Mouse (Mus musculus): ENCODE results near the gene Gzf1. TPM values are rescaled to one million over a fixed set of nuclear protein-coding genes. Genes with fewer than 3 reads are reported as not detected.
A peak's percentile ranks its signal among the peaks of the same experiment; 100 is the strongest.

Gene Gzf1
- polyA plus RNA-seq, 1 experiment from 2014 or later, result 14.9 TPM

- H3K36me3 ChIP-seq, result peaks cover 34% of the 10 kb centered on the region
- WGBS, result 8% methylated on average over 17 of the region's 17 CpGs
- H3K27me3 ChIP-seq, result no peaks in the 10 kb centered on the region
- H3K4me2 ChIP-seq, result peak overlapping the region; percentile 94
- H3K9ac ChIP-seq, result peak overlapping the region; percentile 85
- peak overlapping the region; percentile 89 for H3K27ac ChIP-seq
- H3K4me1 ChIP-seq (replicated peaks), result peaks cover 59% of the 10 kb centered on the region
- H3K9me3 ChIP-seq, result no peaks in the 10 kb centered on the region
- ATAC-seq (ENCODE audit: low FRiP score), result peak; percentile 60
- H3K4me3 ChIP-seq, result peak overlapping the region; percentile 71
Observed at GRCm38 (mm10) chr2:148681461-148681891, 653 bp downstream of the Gzf1 start.

- Histone ChIP-seq H3K27me3 (no peaks in the 10 kb centered on the region), H3K4me3 (no peak overlapping the region), H3K4me1 (replicated peaks) (peaks cover 46% of the 10 kb centered on the region), H3K9ac (no peak overlapping the region), H3K9me3 (no peaks in the 10 kb centered on the region), H3K4me2 (no peak overlapping the region), H3K36me3 (peaks cover 45% of the 10 kb centered on the region), H3K27ac (no peak overlapping the region)
- ATAC-seq (ENCODE audit: low FRiP score), result no peak
- 100% methylated on average over 1 of the region's 1 CpGs for WGBS
Observed at GRCm38 (mm10) chr2:148683031-148683430, 2.2 kb downstream of the Gzf1 start.

DNA sequence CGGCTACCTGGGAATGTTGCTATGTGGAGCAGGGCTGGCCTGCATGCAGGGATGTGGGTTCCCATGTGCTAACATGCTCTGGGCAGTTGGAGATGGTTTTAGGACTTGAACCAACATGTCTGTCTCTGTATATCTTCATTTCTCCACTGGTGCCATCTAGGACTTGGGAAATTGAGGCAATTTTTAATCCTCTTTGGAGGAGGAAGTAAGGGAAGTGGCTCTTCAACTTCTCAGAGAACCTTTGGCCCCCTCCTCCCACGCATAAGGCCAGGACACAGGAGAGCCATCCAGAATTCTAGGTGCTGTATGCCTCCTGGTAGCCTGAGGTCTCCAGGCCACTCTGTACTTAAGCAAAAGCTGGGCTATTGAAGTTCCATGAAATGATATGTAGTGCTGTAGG lies 4.1 kb downstream of the Gzf1 start:
- Histone ChIP-seq H3K4me1 (replicated peaks) (peaks cover 28% of the 10 kb centered on the region), H3K27me3 (no peaks in the 10 kb centered on the region), H3K27ac (no peak overlapping the region), H3K4me3 (no peak overlapping the region), H3K36me3 (peaks cover 57% of the 10 kb centered on the region), H3K4me2 (no peak overlapping the region), H3K9ac (no peak overlapping the region), H3K9me3 (no peaks in the 10 kb centered on the region)
- WGBS, result 100% methylated on average over 2 of the region's 2 CpGs
- ATAC-seq (ENCODE audit: low FRiP score), result no peak

- H3K4me3 ChIP-seq, result no peak overlapping the region
- H3K9ac ChIP-seq, result no peak overlapping the region
- H3K9me3 ChIP-seq, result no peaks in the 10 kb centered on the region
- no peak for ATAC-seq (ENCODE audit: low FRiP score)
- no peaks in the 10 kb centered on the region for H3K27me3 ChIP-seq
- H3K36me3 ChIP-seq, result peaks cover 64% of the 10 kb centered on the region
- peaks cover 22% of the 10 kb centered on the region for H3K4me1 ChIP-seq (replicated peaks)
- no peak overlapping the region for H3K4me2 ChIP-seq
- H3K27ac ChIP-seq, result no peak overlapping the region
- 90% methylated on average over 3 of the region's 3 CpGs for WGBS
Observed at GRCm38 (mm10) chr2:148685709-148686108, 4.9 kb downstream of the Gzf1 start.

DNA sequence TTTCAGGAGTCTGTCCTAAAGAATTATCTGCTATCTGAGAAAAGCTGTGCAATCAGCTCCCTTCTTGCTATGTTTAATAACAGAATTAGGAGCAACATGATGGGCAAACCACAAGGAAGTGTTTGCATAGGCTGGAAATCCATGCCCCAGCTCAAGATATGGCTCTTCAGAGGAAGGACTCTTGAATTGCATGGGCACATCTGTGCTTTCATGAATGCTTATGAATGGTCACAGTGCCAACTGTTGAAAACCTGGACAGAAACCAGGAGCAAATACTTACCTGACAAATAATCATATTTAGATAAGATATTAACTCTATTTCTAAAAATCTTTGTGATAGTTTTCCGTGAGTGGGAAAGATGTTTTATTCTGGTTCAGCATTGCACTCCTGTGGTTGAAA lies 6.0 kb downstream of the Gzf1 start:
- whole genome bisulfite sequencing, result 95% methylated on average over 1 of the region's 1 CpGs
- Histone ChIP-seq H3K9ac (no peak overlapping the region), H3K27ac (no peak overlapping the region), H3K36me3 (peaks cover 76% of the 10 kb centered on the region), H3K4me2 (no peak overlapping the region), H3K27me3 (no peaks in the 10 kb centered on the region), H3K4me3 (no peak overlapping the region), H3K9me3 (no peaks in the 10 kb centered on the region), H3K4me1 (replicated peaks) (peaks cover 18% of the 10 kb centered on the region)
- no peak for ATAC-seq (ENCODE audit: low FRiP score)

DNA sequence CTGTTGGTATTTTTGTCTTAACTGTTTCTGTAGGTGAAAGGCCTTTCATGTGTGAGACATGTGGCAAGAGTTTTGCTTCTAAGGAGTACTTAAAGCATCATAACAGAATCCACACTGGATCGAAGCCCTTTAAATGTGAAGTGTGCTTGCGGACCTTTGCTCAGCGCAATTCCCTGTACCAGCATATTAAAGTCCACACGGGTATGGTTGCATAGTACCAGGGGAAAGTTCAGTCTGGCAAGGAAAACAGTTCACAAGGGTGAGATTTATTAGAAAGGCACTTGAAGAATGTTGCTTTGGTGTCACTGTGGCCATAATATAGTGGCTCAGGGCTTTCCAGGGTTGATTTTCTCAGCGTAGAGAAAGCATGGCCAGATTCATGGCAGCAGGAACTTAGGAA lies 7.1 kb downstream of the Gzf1 start:
- no peaks in the 10 kb centered on the region for H3K27me3 ChIP-seq
- no peak overlapping the region for H3K9ac ChIP-seq
- peaks cover 11% of the 10 kb centered on the region for H3K4me1 ChIP-seq (replicated peaks)
- WGBS, result 97% methylated on average over 5 of the region's 5 CpGs
- no peak overlapping the region for H3K4me3 ChIP-seq
- peaks cover 84% of the 10 kb centered on the region for H3K36me3 ChIP-seq
- H3K4me2 ChIP-seq, result no peak overlapping the region
- no peaks in the 10 kb centered on the region for H3K9me3 ChIP-seq
- no peak overlapping the region for H3K27ac ChIP-seq
- ATAC-seq (ENCODE audit: low FRiP score), result no peak

- WGBS, result 93% methylated on average over 6 of the region's 6 CpGs
- H3K27me3 ChIP-seq, result no peaks in the 10 kb centered on the region
- peaks cover 87% of the 10 kb centered on the region for H3K36me3 ChIP-seq
- no peak overlapping the region for H3K4me2 ChIP-seq
- H3K4me3 ChIP-seq, result no peak overlapping the region
- no peak overlapping the region for H3K27ac ChIP-seq
- H3K9me3 ChIP-seq, result no peaks in the 10 kb centered on the region
- ATAC-seq (ENCODE audit: low FRiP score), result no peak
- no peak overlapping the region for H3K9ac ChIP-seq
- peaks cover 11% of the 10 kb centered on the region for H3K4me1 ChIP-seq (replicated peaks)
Observed at GRCm38 (mm10) chr2:148689444-148690140, 8.8 kb downstream of the Gzf1 start.

DNA sequence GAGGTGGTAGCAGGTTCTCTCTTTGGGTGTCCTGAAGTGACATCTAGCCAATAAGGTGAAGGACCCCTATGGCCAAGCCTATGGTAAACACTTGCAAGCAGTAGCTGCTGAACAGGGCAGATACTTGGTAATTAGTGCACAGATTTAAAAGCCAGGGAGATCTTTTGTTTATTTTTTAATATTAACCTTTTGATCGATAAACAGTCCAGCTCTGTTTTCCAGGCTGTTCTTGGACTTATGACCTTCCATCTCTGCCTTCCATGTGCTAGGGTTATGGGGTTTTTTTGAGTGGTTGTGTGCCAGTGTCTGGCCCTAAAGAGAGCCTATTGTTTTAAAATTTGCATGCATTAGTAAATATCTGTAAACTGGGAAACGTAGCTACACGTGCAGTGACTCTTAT lies 9.5 kb downstream of the Gzf1 start:
- H3K27ac ChIP-seq, result no peak overlapping the region
- 95% methylated on average over 3 of the region's 3 CpGs for WGBS

GRCm38 (mm10) chr2:148690781-148691180 lies 10.0 kb downstream of the Gzf1 start:
- 98% methylated on average over 5 of the region's 5 CpGs for WGBS
- peaks cover 89% of the 10 kb centered on the region for H3K36me3 ChIP-seq

More for the DNA sequence above, 9.5 kb downstream of the Gzf1 start:
- no peak overlapping the region for H3K4me3 ChIP-seq
- H3K9ac ChIP-seq, result no peak overlapping the region
- no peak for ATAC-seq (ENCODE audit: low FRiP score)
- H3K27me3 ChIP-seq, result no peaks in the 10 kb centered on the region
- H3K9me3 ChIP-seq, result no peaks in the 10 kb centered on the region
- H3K36me3 ChIP-seq, result peaks cover 87% of the 10 kb centered on the region
- H3K4me1 ChIP-seq (replicated peaks), result peaks cover 5% of the 10 kb centered on the region; the same call in 1 of the 2 replicates
- no peak overlapping the region for H3K4me2 ChIP-seq

DNA sequence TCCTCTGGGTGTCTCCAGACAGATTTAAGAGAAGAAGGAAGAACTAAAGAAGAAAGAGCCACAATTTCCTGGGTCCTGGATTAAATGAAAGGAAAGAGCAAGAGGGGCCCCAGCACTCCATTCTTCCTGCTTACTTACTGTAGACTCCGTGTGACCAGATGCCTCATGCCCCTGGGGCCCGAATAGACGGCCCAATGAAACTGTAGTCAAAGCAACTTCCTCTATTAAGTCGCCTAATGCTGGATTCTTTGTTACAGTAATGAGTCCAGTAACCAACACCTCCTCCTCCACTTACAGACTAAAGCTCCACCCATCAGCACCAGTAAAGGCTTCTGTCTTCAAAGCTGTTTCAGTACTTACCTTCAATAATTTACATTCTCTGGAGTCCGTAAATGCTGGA lies 17.7 kb downstream of the Gzf1 start:
- ATAC-seq (ENCODE audit: low FRiP score), result no peak
- Histone ChIP-seq H3K4me1 (replicated peaks) (no peaks in the 10 kb centered on the region), H3K9me3 (no peaks in the 10 kb centered on the region), H3K4me3 (no peak overlapping the region), H3K9ac (no peak overlapping the region), H3K27me3 (no peaks in the 10 kb centered on the region), H3K4me2 (no peak overlapping the region), H3K36me3 (peaks cover 74% of the 10 kb centered on the region), H3K27ac (no peak overlapping the region)
- WGBS, result 86% methylated on average over 5 of the region's 5 CpGs

More at GRCm38 (mm10) chr2:148690781-148691180, 10.0 kb downstream of the Gzf1 start:
- peaks cover 3% of the 10 kb centered on the region; the same call in 1 of the 2 replicates for H3K4me1 ChIP-seq (replicated peaks)
- no peak overlapping the region for H3K27ac ChIP-seq
- no peak for ATAC-seq (ENCODE audit: low FRiP score)
- H3K9me3 ChIP-seq, result no peaks in the 10 kb centered on the region
- H3K4me3 ChIP-seq, result no peak overlapping the region
- no peaks in the 10 kb centered on the region for H3K27me3 ChIP-seq
- H3K9ac ChIP-seq, result no peak overlapping the region
- H3K4me2 ChIP-seq, result no peak overlapping the region

- 75% methylated on average over 15 of the region's 15 CpGs for WGBS
- H3K4me3 ChIP-seq, result no peak overlapping the region
Observed at GRCm38 (mm10) chr2:148706409-148707201, 25.8 kb downstream of the Gzf1 start.

DNA sequence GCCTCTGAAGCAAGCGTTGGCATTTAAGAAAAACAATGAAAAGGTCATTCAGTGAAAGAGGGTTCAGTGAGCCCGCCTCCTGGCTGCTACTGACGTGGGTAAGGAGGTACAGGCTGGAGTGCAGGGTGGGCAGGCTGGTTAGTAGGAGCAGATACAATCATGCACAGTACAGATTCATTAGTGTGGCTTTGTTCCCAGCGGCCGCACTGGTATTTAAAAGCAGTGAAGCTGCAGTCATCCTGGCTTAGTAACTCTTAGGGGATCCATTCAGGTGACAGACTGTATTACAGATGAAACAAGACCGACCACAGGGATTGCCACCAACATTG lies 26.3 kb downstream of the Gzf1 start:
- peak; percentile 52 for ATAC-seq (ENCODE audit: low FRiP score)
- Histone ChIP-seq H3K9ac (no peak overlapping the region), H3K27me3 (no peaks in the 10 kb centered on the region), H3K27ac (no peak overlapping the region; the same call in 1 of the 2 replicates), H3K9me3 (no peaks in the 10 kb centered on the region), H3K4me1 (replicated peaks) (no peaks in the 10 kb centered on the region), H3K36me3 (peaks cover 49% of the 10 kb centered on the region), H3K4me3 (no peak overlapping the region), H3K4me2 (no peak overlapping the region)
- WGBS, result 57% methylated on average over 6 of the region's 6 CpGs

More at GRCm38 (mm10) chr2:148706409-148707201, 25.8 kb downstream of the Gzf1 start:
- no peak overlapping the region for H3K4me2 ChIP-seq
- H3K9ac ChIP-seq, result no peak overlapping the region
- peak; percentile 77 for ATAC-seq (ENCODE audit: low FRiP score)
- no peak overlapping the region for H3K27ac ChIP-seq
- no peaks in the 10 kb centered on the region for H3K4me1 ChIP-seq (replicated peaks)
- peaks cover 43% of the 10 kb centered on the region for H3K36me3 ChIP-seq
- no peaks in the 10 kb centered on the region for H3K27me3 ChIP-seq
- H3K9me3 ChIP-seq, result no peaks in the 10 kb centered on the region

Measured in hindbrain, embryonic 13.5 days (tissue).